Mouse (Mus musculus): ENCODE measurements at regions not wholly inside any gene's neighbourhood (a gene's known extent, or its start where the extent isn't known, plus 50 kb on each side); places are given as distances from the start of the nearest gene placed in this dataset.

GRCm38 (mm10) chr8:115906650-115907049 lies 199.1 kb upstream of the Maf start:
- no peak overlapping the region for H3K9ac ChIP-seq
- H3K27ac ChIP-seq, result no peak overlapping the region
- no peaks in the 10 kb centered on the region for H3K27me3 ChIP-seq (replicated peaks)
- no peak overlapping the region for H3K4me2 ChIP-seq
- no peaks in the 10 kb centered on the region for H3K9me3 ChIP-seq
- no peaks in the 10 kb centered on the region for H3K36me3 ChIP-seq (replicated peaks)
- ATAC-seq (replicated peaks), result no peak
- H3K4me1 ChIP-seq, result no peaks in the 10 kb centered on the region
- no peak overlapping the region for H3K4me3 ChIP-seq
- WGBS, result 94% methylated on average over 5 of the region's 5 CpGs

GRCm38 (mm10) chr8:115903853-115904420 lies 196.3 kb upstream of the Maf start:
- H3K4me3 ChIP-seq, result no peak overlapping the region
- no peak overlapping the region for H3K27ac ChIP-seq
- no peak for ATAC-seq (replicated peaks)
- H3K4me2 ChIP-seq, result no peak overlapping the region
- H3K4me1 ChIP-seq, result no peaks in the 10 kb centered on the region
- no peaks in the 10 kb centered on the region for H3K27me3 ChIP-seq (replicated peaks)
- H3K36me3 ChIP-seq (replicated peaks), result no peaks in the 10 kb centered on the region
- no peaks in the 10 kb centered on the region for H3K9me3 ChIP-seq
- 87% methylated on average over 6 of the region's 6 CpGs for WGBS
- H3K9ac ChIP-seq, result no peak overlapping the region

GRCm38 (mm10) chr8:115897521-115898178 lies 190.1 kb upstream of the Maf start:
- 84% methylated on average over 6 of the region's 6 CpGs for WGBS
- Histone ChIP-seq H3K4me1 (no peaks in the 10 kb centered on the region), H3K4me3 (no peak overlapping the region), H3K27ac (no peak overlapping the region), H3K9me3 (no peaks in the 10 kb centered on the region), H3K4me2 (no peak overlapping the region), H3K27me3 (replicated peaks) (no peaks in the 10 kb centered on the region), H3K36me3 (replicated peaks) (no peaks in the 10 kb centered on the region), H3K9ac (no peak overlapping the region)
- no peak for ATAC-seq (replicated peaks)

GRCm38 (mm10) chr8:115897086-115897485 lies 189.5 kb upstream of the Maf start:
- H3K4me3 ChIP-seq, result no peak overlapping the region
- no peak overlapping the region for H3K27ac ChIP-seq
- no peaks in the 10 kb centered on the region for H3K27me3 ChIP-seq (replicated peaks)
- H3K4me2 ChIP-seq, result no peak overlapping the region
- no peak for ATAC-seq (replicated peaks)
- no peaks in the 10 kb centered on the region for H3K9me3 ChIP-seq
- no peaks in the 10 kb centered on the region for H3K36me3 ChIP-seq (replicated peaks)
- no peaks in the 10 kb centered on the region for H3K4me1 ChIP-seq
- H3K9ac ChIP-seq, result no peak overlapping the region
- 88% methylated on average over 4 of the region's 4 CpGs for WGBS

GRCm38 (mm10) chr8:115896066-115896465 lies 188.5 kb upstream of the Maf start:
- Histone ChIP-seq H3K36me3 (replicated peaks) (no peaks in the 10 kb centered on the region), H3K9ac (no peak overlapping the region), H3K27ac (no peak overlapping the region), H3K4me1 (no peaks in the 10 kb centered on the region), H3K4me2 (no peak overlapping the region), H3K9me3 (no peaks in the 10 kb centered on the region), H3K4me3 (no peak overlapping the region), H3K27me3 (replicated peaks) (no peaks in the 10 kb centered on the region)
- 84% methylated on average over 4 of the region's 4 CpGs for WGBS
- no peak for ATAC-seq (replicated peaks)

- no peak overlapping the region for H3K4me2 ChIP-seq
- no peaks in the 10 kb centered on the region for H3K36me3 ChIP-seq (replicated peaks)
- H3K27ac ChIP-seq, result no peak overlapping the region
- H3K4me3 ChIP-seq, result no peak overlapping the region
- no peaks in the 10 kb centered on the region for H3K4me1 ChIP-seq
- 85% methylated on average over 4 of the region's 4 CpGs for WGBS
- H3K27me3 ChIP-seq (replicated peaks), result no peaks in the 10 kb centered on the region
- no peak overlapping the region for H3K9ac ChIP-seq
- ATAC-seq (replicated peaks), result no peak
- H3K9me3 ChIP-seq, result no peaks in the 10 kb centered on the region
These were observed 180.7 kb upstream of the Maf start for GRCm38 (mm10) chr8:115888278-115888677.

- H3K27me3 ChIP-seq (replicated peaks), result no peaks in the 10 kb centered on the region
- 79% methylated on average over 2 of the region's 2 CpGs for WGBS
- no peak overlapping the region for H3K9ac ChIP-seq
- H3K4me2 ChIP-seq, result no peak overlapping the region
- no peak overlapping the region for H3K4me3 ChIP-seq
- ATAC-seq (replicated peaks), result no peak
- no peaks in the 10 kb centered on the region for H3K36me3 ChIP-seq (replicated peaks)
- no peaks in the 10 kb centered on the region for H3K4me1 ChIP-seq
- no peaks in the 10 kb centered on the region for H3K9me3 ChIP-seq
- no peak overlapping the region for H3K27ac ChIP-seq
These were observed 177.6 kb upstream of the Maf start for GRCm38 (mm10) chr8:115885121-115885743.

GRCm38 (mm10) chr8:115883808-115884207 lies 176.2 kb upstream of the Maf start:
- Histone ChIP-seq H3K4me2 (no peak overlapping the region), H3K27me3 (replicated peaks) (no peaks in the 10 kb centered on the region), H3K36me3 (replicated peaks) (no peaks in the 10 kb centered on the region), H3K4me3 (no peak overlapping the region), H3K9ac (no peak overlapping the region), H3K27ac (no peak overlapping the region), H3K4me1 (no peaks in the 10 kb centered on the region), H3K9me3 (no peaks in the 10 kb centered on the region)
- 78% methylated on average over 3 of the region's 3 CpGs for WGBS
- ATAC-seq (replicated peaks), result no peak

- H3K4me3 ChIP-seq, result no peak overlapping the region
- H3K4me1 ChIP-seq, result no peaks in the 10 kb centered on the region
- H3K9ac ChIP-seq, result no peak overlapping the region
- H3K27me3 ChIP-seq (replicated peaks), result no peaks in the 10 kb centered on the region
- ATAC-seq (replicated peaks), result no peak
- WGBS, result 84% methylated on average over 8 of the region's 8 CpGs
- H3K9me3 ChIP-seq, result no peaks in the 10 kb centered on the region
- no peak overlapping the region for H3K4me2 ChIP-seq
- no peak overlapping the region for H3K27ac ChIP-seq
- H3K36me3 ChIP-seq (replicated peaks), result no peaks in the 10 kb centered on the region
These were observed 174.3 kb upstream of the Maf start for GRCm38 (mm10) chr8:115881881-115882280.

- Histone ChIP-seq H3K27me3 (replicated peaks) (no peaks in the 10 kb centered on the region), H3K27ac (no peak overlapping the region), H3K9ac (no peak overlapping the region), H3K4me2 (no peak overlapping the region), H3K4me3 (no peak overlapping the region), H3K36me3 (replicated peaks) (no peaks in the 10 kb centered on the region), H3K4me1 (no peaks in the 10 kb centered on the region), H3K9me3 (no peaks in the 10 kb centered on the region)
- no peak for ATAC-seq (replicated peaks)
- 40% methylated on average over 7 of the region's 7 CpGs for WGBS
These were observed 167.2 kb upstream of the Maf start for GRCm38 (mm10) chr8:115874789-115875188.

- WGBS, result 52% methylated on average over 5 of the region's 5 CpGs
- no peak for ATAC-seq (replicated peaks)
- Histone ChIP-seq H3K27ac (no peak overlapping the region), H3K9me3 (no peaks in the 10 kb centered on the region), H3K9ac (no peak overlapping the region), H3K36me3 (replicated peaks) (no peaks in the 10 kb centered on the region), H3K4me2 (no peak overlapping the region), H3K4me3 (no peak overlapping the region), H3K27me3 (replicated peaks) (no peaks in the 10 kb centered on the region), H3K4me1 (no peaks in the 10 kb centered on the region)
These were observed 163.8 kb upstream of the Maf start for GRCm38 (mm10) chr8:115871381-115871780.

GRCm38 (mm10) chr8:115861381-115861780 lies 153.8 kb upstream of the Maf start:
- H3K4me3 ChIP-seq, result no peak overlapping the region
- H3K4me2 ChIP-seq, result no peak overlapping the region
- H3K27me3 ChIP-seq (replicated peaks), result no peaks in the 10 kb centered on the region
- no peak overlapping the region for H3K9ac ChIP-seq
- H3K36me3 ChIP-seq (replicated peaks), result no peaks in the 10 kb centered on the region
- no peak overlapping the region for H3K27ac ChIP-seq
- H3K4me1 ChIP-seq, result no peaks in the 10 kb centered on the region
- WGBS, result 91% methylated on average over 3 of the region's 3 CpGs
- H3K9me3 ChIP-seq, result no peaks in the 10 kb centered on the region
- no peak for ATAC-seq (replicated peaks)

- Histone ChIP-seq H3K36me3 (replicated peaks) (no peaks in the 10 kb centered on the region), H3K27me3 (replicated peaks) (no peaks in the 10 kb centered on the region), H3K4me2 (no peak overlapping the region), H3K4me3 (no peak overlapping the region), H3K4me1 (no peaks in the 10 kb centered on the region), H3K9me3 (no peaks in the 10 kb centered on the region), H3K27ac (no peak overlapping the region), H3K9ac (no peak overlapping the region)
- WGBS, result 84% methylated on average over 8 of the region's 8 CpGs
- ATAC-seq (replicated peaks), result no peak
These were observed 151.8 kb upstream of the Maf start for GRCm38 (mm10) chr8:115859406-115859805.
